Mouse (Mus musculus) cerebellum, postnatal 4 days (tissue): Measurements from ENCODE around the gene Limch1.

Source experiments
- DNase-seq, 2 experiments: peaks; one replicate each; pipeline ENCODE4 v3.0.0; 2022; ENCODE audit warnings: low spot score in 2 of 2, mixed read lengths in 1 of 2

The Limch1 gene

GRCm38 (mm10) chr5:66918316-66919305, 173.0 kb downstream of the Limch1 start:
- DNase-seq: no peak

DNA sequence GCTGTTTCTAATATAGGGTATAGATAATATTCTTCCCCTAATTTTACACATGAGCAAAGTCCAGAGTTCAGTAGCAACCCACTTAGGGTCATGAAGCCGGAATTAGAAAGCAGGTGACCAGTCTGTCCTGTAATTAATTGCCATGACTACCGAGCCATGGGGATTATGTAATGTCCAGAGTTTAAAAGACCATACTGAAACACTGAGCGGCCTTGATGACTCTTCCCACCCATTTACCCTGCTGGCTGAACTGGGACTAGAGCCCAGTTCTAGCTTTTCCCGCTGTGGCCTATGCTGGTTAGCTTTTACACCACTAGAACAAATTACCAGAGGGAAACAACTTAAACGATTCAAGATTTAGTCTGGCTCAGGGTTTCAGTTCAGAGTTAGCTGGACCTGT, 177.0 kb downstream of the Limch1 start:
- no peak for DNase-seq

DNA sequence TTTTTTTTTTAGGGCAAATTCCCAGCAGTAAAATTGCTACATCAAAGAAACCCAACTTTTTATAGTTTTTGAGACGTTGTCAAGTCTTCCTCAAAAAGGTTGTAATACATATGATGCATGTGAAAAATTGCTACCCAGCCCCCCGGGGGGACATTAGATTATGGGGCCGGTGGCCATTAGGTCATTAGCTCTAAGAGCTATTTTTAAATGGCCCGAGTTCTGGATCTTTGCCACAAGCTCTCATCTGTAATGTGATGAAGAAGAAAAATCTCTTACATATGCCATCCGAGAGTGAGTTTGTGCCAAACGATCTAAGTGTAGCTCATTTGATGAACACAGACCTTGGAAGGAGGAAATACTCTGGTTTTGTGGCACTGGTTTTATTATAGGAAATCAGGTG, 183.7 kb downstream of the Limch1 start:
- DNase-seq: no peak

DNA sequence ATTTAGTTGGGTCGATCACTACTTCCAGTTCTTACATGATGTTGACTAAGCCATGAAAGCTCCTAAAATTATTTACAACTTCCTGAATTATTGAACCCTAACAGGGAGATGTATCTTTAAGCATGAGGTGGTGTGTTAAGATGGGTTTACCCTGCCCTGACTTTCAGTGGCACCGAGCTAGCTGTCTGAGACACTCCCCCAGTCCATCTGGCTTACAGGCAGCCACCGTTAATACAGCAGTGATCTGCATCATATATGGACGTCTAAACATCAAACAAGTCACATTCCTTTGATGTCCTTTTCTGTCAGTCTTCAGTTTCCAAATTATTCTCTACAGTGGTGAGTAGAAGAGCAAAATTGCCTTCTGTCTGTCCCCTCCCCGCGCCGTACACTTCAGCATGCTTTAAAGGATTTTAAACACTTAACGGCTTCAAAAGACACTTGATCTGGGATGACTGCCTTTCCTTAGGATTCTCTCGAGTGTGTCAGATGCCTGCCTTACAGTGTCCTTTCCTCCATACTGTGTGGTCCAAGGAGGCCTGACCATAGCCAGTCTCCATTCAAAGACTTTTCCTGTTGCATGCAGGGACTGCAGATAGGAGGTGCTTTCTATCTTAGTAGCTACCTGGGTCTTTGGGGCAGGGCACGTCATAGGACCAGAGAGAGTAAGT, 187.6 kb downstream of the Limch1 start:
- DNase-seq: no peak

GRCm38 (mm10) chr5:66934585-66934984, 189.0 kb downstream of the Limch1 start:
- DNase-seq: no peak

DNA sequence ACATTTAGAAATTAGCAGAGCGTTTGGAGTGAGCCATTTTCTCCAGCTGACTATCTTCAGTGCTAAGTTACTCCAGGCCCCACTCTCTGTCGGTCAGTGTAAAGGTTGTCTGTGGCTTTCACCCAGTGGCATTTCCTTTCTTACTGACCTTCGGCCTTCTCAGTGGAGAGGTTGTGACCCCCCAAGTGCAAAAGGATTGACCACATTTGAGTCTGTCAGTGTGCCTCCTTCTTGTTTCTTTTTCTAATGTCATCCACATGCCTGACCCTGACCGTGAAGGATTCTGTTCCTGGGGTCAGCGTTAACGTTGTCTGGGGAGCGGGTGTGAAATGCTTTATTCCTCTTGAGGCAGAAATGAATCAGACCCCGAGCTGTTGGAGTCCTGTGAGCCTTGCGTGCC, 191.7 kb downstream of the Limch1 start:
- no peak for DNase-seq

DNA sequence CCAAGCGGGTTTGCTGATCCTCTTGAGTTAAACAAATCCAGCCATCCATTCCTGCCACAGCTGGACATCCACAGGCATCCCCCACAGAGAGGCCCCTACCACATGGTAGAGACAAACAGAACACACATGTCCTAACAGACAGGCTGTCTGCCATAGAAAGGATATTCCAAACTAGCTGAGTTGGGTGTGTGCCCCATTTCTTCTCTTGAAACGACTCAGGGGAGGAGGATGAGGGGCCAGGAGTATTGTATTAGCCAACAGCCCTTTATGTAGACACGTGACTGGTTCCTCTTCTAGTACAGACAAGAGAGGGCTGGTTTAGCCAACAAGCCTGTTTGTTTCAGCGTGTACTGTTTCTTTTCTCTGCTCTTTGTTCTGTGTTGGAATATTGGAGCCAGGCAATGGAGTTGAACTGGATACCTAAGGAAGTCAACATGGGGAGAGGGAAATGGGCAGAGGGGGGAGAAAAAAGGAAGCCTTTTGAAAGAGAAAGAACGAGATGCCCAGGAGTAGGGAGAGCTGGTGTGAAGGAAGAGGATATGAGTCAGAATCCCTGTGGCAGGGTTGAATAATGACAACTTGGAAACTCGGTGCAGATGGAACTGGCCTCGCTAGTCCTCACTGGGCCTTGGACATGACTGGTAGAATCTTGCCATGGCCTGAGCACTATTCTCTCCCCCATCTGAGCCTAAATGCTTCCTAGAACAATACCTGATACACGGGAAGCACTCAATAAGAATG, 196.3 kb downstream of the Limch1 start:
- DNase-seq: no peak

DNA sequence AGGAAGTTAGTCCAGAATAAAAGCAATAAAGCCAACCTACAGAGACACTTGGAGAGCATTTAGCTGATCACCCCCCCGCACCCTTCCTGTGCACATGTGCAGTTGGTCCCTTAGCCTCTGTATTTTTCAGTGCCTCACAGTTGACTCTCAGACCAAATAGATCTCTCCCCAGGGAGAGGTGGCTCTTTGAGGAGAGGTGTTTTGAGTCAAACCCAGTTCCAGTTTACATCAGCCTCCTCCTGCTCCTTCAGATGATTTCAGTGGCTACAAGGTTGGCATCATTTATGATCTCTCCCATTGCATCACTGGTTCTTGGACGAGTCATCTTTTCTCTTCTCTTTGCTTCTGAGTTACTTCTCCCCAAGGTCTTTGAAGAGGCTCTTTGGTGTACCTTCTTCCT, 197.3 kb downstream of the Limch1 start:
- no peak for DNase-seq

GRCm38 (mm10) chr5:66943521-66943920, 197.9 kb downstream of the Limch1 start:
- no peak for DNase-seq

DNA sequence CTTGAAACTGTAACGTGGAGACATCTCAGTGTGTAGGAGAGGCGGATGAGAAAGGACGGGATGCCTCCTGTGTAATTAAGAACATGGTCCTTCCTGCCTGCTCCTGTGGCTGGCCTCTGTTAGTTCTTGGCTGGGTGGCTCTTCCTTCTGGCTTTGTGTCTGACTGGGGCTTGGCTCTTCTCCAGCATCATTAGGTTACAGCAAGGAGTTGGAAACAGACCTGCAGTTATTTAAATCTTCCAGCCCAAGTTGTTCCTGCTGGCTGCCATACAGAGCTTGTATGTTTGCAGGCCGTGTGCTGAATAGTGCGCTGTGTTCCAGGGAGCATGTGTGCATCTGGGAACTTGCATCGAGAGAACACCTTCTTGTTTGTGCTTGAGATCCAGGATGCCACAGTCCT, 202.3 kb downstream of the Limch1 start:
- DNase-seq: peak in 1 of 2 experiments; percentile 21

- DNase-seq: no peak
Measured at GRCm38 (mm10) chr5:66949098-66949692, 203.6 kb downstream of the Limch1 start.

DNA sequence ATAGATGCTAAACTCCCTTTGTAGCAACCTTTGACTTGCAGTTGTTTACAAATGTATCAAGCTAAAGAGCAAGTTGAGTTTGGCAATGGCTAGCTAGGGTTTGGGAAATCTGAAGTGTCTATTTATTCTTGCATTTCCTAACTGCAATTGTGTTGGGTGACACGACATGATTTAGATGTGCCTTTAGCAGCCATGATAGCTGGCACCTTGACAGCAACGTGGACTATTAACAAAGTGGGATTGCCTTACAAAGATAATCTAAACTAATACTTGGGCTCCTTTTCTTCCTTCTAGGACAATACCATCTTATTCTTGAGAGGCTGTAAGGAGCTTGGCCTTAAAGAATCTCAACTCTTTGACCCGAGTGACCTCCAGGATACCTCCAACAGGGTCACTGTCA, 207.7 kb downstream of the Limch1 start:
- DNase-seq: no peak

DNA sequence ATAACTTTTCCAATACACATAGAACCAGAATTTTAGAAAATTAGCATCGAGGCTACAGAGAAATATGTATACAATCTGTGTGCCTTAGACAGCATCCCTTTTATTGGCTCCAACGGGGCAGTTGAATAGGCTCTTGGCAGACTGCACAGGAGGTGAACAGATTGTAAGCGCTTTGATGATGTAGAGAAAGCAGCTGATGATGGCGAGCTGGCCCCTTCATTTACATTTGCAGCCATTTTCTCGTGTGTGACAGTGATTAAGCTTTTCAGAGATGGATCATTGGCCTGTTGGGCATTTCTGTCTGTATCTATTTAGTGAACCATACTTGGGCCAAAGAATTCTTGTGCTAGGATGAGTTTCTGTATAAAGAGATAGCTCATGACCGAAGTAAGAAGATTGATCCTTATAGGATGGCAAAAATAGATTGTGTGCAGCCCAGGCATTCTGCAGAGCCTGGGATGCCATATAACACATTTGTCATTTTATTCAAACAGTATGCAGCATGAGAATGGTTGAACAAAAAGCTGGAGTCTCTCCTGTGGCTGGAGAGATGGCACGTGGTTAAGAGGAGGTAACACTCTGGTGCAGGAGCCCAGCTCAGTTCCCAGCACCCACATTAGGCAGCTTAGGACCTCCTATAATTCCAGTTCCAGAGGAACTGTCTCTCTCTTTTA, 208.5 kb downstream of the Limch1 start:
- DNase-seq: no peak

DNA sequence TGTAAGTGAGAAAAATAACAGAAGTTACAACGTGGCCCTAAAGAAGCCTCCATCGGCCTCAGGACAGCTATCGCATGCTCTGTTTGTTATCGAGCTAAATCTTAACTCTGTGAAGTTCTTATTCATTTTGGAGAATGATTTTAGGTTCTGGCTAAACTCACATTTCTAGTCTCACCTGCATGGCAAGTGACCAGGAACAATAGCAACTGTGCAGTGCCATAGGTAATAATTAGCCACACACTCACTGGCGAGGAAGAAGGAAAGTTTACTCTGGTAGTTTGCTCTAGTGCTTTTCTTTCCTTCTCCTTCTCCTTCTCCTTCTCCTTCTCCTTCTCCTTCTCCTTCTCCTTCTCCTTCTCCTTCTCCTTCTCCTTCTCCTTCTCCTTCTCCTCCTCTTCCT, 209.6 kb downstream of the Limch1 start:
- no peak for DNase-seq

GRCm38 (mm10) chr5:66957656-66958055, 212.0 kb downstream of the Limch1 start:
- DNase-seq: no peak

DNA sequence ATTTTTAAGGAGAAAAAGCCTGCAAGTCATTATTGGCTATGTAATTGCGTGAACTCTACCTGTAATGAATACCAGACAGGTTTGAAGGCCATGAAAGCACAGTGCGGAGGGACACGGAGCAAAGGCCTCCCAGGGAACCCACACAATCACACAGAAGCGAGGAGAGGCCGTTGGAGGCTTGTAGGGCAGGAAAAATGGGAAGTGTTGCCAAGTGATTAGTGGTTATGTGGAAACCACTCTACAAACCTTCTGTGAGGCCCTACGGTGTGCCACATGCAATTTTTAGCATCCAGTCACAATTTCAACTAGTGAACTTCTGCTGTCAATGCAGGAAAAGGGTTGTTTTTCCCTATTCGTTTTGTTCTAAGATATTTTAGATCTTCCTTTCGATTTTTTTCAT, 212.5 kb downstream of the Limch1 start:
- no peak for DNase-seq

- peak in 1 of 2 experiments; percentile 45 for DNase-seq
Measured at GRCm38 (mm10) chr5:66959968-66960367, 214.3 kb downstream of the Limch1 start.

GRCm38 (mm10) chr5:66965442-66965841, 219.8 kb downstream of the Limch1 start:
- no peak for DNase-seq

DNA sequence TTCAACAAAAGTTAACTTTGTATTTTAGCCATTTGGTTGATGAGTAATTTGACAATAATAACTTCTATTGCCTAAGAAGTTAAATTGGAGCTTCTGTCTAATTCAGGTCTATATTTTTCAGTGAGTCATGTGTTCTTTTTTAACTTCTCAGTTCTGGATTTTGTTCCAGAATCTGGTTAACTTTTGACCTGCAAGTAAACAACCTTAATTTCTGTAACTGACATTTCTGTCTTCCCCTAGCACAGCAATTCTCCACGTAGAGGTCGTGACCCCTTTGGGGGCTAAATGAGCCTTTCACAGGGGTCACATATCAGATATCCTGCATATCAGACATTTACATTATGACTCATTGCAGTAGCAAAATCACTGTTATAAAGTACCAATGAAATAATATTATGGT, 221.5 kb downstream of the Limch1 start:
- DNase-seq: no peak

GRCm38 (mm10) chr5:66967646-66968045, 222.0 kb downstream of the Limch1 start:
- no peak for DNase-seq
